Mouse (Mus musculus): ENCODE data around the gene Tbx3.

The Tbx3 gene

GRCm38 (mm10) chr5:119679614-119680328 is 9.3 kb downstream of the Tbx3 start:
- DNase-seq (ENCODE audit: extremely low spot score), result no peak

DNA sequence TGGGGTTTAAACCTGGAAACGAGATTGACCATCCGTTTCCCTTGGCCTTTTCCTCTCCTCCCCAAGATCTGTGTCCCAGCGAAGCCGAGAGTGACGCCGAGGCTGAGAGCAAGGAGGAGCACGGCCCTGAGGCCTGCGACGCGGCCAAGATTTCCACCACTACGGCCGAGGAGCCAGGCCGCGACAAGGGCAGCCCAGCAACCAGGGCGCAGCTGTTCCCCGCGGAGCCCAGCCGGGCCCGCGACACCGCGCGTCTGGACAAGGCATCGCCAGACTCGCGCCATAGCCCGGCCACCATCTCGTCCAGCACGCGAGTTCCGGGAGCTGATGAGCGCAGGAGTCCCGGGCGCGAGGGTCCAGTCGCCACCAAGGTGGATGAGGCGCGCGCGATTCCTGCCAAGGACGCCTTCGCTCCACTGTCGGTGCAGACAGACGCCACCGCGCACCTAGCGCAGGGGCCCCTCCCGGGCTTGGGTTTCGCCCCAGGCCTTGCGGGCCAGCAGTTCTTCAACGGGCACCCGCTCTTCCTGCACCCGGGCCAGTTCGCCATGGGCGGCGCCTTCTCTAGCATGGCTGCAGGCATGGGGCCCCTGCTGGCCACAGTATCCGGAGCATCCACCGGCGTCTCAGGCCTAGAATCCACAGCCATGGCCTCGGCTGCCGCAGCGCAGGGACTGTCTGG is 10.0 kb downstream of the Tbx3 start:
- peak; percentile 61 for DNase-seq (ENCODE audit: extremely low spot score)

GRCm38 (mm10) chr5:119681011-119681832 is 10.8 kb downstream of the Tbx3 start:
- no peak for DNase-seq (ENCODE audit: extremely low spot score)

- no peak for DNase-seq (ENCODE audit: extremely low spot score)
Observed at GRCm38 (mm10) chr5:119681833-119682210, 11.4 kb downstream of the Tbx3 start.

DNA sequence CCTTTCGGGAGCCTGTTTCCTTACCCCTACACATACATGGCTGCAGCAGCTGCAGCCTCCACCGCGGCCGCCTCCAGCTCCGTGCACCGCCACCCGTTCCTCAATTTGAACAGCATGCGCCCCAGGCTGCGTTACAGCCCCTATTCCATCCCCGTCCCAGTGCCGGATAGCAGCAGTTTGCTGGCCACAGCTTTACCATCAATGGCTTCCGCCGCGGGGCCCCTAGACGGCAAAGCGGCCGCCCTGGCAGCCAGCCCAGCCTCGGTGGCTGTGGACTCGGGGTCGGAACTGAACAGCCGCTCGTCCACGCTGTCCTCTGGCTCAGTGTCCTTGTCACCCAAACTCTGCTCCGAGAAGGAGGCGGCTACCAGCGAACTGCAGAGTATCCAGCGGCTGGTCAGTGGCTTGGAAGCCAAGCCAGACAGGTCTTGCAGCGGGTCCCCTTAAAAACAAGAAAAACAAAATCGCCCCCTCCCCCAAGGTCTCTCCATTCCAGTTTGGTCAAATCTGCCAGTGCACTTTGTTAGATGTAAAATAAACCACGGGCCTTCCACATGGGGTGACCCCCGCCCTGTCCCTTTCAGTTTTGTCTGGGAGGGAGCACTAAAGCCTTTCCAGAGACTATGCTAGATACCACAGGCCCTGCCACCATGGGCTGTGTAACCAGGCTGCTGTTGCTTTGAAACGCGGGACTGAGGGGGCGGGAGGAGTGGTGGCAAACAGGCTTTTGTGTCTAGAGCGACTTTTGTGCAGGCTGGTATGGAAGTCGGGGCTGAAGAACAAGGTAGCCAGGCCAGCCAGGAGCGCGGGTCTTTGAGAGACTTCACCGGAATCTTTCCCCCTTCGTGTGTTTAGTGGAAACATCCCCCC is 12.4 kb downstream of the Tbx3 start:
- peak; percentile 60 for DNase-seq (ENCODE audit: extremely low spot score)

DNA sequence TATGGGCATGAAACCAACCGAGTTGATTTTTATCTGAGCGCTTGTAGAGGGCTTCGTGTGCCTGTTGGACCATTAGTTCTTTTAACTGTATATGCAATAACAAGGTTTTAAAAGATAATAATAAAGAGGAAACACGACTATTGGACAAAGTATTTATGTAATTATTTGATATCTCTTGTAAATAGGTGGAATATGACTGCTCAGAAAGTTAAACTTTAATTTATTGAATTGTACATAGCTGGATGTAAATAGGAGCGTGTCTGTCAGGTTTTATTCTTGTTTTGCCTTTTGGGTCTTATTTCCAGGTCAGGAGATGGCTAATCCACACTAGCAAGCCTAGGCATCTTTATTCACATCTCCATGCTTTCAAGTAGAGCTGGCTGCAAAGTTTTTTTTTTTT is 13.4 kb downstream of the Tbx3 start:
- DNase-seq (ENCODE audit: extremely low spot score), result no peak

- peak; percentile 51 for DNase-seq (ENCODE audit: extremely low spot score)
Observed at GRCm38 (mm10) chr5:119684701-119685391, 14.4 kb downstream of the Tbx3 start.

DNA sequence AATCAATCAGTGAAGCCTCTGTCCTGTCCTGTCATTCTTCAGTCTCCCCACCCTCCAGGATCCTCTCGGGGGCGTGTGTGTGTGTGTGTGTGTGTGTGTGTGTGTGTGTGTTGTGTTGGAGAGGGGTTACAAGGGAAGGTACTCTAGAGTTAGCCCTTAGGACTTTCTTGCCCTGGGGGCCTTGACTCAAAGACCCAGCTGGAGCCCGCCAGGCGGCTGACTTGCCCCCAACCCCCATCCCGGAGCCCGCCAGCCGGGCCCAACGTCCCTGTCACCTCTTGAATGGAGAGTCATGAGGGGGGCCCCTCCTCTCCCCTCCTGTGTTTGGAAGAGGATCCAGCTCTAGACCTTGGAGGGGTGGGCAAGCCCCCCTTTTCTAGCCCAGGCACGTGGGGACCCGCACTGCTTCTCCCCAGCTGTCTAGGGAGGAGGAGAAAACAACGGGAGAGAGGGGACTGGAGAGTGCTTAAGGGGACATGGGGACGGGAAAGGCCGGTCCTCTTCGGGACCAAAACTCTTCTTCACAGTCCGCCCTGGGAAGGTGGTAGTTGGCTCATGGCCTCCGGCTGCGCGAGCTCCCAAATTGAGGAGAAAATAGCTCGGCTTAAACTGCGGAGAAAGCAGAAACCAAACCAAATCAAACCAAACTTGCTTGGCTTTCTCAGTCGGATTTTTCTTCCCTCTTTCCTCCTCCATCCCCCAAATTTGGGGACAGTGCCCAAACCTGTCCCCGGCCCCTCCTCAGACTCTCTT is 15.2 kb downstream of the Tbx3 start:
- DNase-seq (ENCODE audit: extremely low spot score), result no peak

DNA sequence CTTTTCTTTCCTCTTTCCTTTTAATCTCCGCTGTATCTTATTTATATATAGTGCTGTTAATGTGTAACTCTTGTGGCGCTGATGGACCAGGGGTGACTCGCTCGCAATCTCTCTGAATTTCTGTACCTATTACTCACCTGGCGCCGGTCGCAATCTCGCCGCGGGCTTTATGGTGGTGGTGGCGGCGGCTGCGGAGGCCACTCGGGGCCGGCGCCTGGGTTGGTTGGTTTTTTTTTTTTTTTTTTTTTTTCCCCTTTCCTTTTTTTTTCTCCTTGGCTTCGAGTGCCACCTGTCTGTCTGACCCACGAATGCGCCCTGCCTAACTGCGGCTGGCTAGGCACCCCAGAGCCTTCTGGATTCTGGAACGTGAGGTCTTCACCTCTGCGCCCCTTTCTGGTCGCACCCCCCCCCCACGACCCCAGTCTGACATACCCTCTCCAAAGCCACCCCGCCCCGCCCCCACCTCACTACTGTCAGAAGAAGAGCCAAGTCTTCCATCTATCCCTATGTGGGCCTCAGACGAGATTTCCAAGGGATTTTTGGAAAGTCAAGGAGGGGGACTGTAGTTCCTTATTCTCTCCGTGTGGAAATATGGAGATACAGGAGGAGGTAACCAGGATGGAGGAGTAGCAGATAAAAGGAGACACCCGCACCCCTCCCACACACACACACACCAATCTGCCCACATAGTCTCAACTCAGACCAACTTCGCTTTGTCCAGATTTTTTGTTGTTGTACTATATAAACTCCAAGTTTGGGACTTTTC is 15.9 kb downstream of the Tbx3 start:
- DNase-seq (ENCODE audit: extremely low spot score), result peak; percentile 61

- DNase-seq (ENCODE audit: extremely low spot score), result peak; percentile 60
Observed at GRCm38 (mm10) chr5:119687005-119687855, 16.8 kb downstream of the Tbx3 start.

DNA sequence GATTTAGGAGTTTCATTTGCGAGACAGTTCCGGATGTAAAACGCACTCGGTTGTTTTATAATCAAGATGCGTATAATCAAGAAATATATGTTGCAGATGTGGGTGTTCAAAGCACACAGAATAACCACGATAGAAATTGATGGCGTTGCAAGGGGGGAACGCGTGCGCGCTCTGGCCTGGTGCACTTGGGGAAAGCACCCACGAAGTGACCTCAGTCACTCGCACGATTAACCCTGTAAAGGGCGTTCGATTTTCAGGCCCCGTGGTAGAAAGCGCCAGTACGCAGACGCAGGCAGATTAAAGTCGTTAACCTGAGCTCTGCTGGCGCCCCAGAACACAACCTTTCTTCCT is 17.4 kb downstream of the Tbx3 start:
- no peak for DNase-seq (ENCODE audit: extremely low spot score)

DNA sequence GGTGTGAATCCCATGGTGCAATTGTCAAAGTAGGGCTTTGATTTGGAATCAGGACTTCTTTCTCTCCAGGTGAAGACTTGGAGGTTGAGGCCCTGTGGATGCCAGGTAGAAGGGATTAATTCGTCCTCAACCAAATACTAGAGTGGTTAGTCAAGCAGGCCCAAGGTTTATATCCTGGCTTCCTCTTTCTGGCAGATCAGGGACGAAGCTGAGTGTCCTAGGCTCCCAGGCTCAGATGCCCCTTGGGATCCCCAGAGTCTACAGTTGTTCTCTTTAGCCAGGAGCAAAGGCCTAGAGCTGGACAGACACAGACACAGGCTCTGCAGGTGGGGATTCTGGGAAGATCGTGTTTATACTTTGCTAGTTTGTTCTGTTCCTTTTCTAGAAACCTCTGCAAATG is 17.8 kb downstream of the Tbx3 start:
- peak; percentile 16 for DNase-seq (ENCODE audit: extremely low spot score)

DNA sequence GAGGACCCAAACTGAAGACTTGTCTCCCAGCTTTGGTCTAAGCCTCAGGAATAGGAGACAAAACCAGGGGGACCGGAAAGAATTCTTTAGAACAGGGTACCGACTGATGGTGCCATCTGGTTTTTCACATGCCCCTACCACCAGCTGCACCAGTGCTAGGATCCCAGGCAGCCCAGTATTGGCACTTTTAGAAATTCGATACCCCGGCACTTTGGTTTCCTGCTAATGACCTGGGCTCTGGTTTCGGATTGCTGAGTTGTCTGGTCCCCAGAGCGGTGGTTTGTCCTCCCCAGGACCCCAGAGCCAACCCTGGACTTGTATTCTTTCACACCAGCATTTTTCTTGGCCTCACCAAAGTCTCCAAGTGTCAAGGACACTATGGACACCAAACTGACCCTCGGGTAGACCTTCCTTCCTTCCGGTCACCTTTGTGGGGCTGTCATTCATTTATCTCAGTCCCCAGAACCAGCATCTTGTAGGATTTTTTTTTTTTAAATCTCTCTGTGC is 18.5 kb downstream of the Tbx3 start:
- DNase-seq (ENCODE audit: extremely low spot score), result peak; percentile 28

- no peak for DNase-seq (ENCODE audit: extremely low spot score)
Observed at GRCm38 (mm10) chr5:119689501-119689900, 19.0 kb downstream of the Tbx3 start.

DNA sequence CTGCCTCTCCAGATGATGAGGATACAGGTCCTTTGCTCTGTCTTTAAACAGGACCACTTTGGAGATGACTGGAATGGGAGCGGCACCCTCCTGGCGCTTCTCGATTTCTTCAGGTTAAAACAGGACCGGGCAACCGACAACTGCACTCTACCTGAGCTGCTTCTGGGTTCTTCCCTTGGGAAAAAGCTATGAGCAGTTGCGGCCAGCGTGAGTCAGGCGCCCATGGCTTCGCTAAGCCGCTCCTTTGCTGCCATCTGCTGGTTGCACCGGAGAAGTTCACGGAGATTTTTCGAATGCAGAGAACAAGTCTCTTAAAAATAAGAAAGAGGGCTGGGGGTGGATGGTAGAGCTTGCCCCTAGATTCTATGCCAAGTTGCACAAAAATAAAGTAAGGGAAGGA is 20.6 kb downstream of the Tbx3 start:
- DNase-seq (ENCODE audit: extremely low spot score), result peak; percentile 82

DNA sequence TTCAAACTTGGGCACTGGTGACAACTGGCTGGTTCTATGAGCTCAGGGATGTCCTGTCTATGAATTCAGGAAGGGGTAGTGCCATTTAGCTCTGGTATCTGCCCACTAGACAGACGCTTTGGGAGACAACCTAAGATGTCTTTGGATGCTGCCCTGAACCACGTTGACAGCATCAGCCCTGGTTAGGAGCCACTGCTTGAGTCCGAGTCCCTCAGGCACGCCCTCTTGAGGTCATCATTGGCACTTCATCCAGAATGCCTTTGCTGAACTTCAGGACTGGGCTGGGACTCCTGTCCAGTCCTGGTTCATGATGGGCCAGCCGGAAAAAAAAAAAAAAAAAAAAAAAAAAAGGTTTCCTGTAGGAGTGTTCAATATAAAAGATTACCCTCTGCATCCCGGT is 22.0 kb downstream of the Tbx3 start:
- no peak for DNase-seq (ENCODE audit: extremely low spot score)

DNA sequence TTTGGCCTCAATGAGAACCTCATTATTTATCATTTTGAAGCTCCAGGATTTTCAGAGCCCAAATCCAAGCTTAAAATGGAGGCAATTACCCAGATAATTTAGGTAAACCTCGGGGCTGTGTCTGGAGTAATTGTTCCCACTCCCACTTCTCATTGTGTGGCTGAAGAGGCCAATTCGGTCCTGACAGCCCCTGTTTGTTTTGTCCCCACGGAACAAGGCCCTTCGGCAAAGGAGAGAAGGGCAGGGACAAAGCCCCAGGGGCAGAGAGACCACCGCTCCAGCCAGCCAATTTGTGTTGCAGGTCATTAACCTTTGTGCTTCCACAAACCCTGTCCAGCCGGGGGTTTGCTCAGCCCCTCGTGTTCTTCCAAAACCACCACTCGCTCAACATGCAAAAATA is 24.4 kb downstream of the Tbx3 start:
- DNase-seq (ENCODE audit: extremely low spot score), result peak; percentile 38

DNA sequence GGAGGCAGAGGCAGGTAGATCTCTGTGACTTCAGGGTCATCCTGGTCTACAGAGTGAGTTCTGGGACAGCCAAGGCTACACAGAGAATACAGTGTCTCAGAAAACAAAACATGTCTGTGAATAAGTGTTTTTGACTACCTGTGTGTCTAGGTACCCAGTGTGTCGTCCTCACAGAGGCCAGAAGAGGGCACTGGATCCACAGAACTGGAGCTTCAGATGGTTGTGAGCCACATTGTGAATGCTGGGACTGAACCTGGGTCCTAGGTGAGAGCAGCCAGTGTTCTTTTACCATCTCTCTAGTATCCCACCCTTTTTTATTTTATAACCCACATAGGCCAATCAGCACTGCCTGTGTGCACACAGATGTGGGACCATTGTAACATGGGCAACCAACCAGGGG is 32.6 kb downstream of the Tbx3 start:
- no peak for DNase-seq (ENCODE audit: extremely low spot score)

DNA sequence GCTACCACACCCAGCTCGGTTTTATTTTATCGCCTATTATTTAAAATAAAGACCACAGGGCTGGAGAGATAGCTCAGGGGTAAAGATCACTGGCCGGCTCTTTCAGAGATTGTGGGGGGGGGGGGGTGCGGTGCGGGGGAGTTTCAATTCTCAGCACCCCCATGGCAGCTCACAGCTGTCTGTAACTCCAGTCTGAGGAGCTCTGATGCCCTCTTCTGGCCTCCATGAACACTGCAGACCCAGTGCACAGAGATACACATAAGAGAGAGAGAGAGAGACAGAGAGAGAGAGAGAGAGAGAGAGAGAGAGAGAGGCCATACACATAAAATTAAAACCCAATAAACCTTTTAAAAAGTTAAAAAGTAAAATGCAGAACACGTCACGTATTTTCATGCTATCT is 34.4 kb downstream of the Tbx3 start:
- DNase-seq (ENCODE audit: extremely low spot score), result no peak

Data from embryo, embryonic 9.5 days (tissue).